Mouse (Mus musculus): Measurements from ENCODE around the gene Lyzl4. TPM values are rescaled to one million over a fixed set of nuclear protein-coding genes. Genes with fewer than 3 reads are reported as not detected.

Lyzl4 gene
- total RNA-seq (2021), result 1 to 10 TPM in 1 of 2 experiments, under 1 TPM in 1; 0.74 to 1.3 TPM

- DNase-seq (ENCODE audit: extremely low spot score in 1 of 2, low spot score in 1 of 2), result peak; percentile 66 to 73
Observed at GRCm38 (mm10) chr9:121642001-121642400, at the start of gene Lyzl4. Gene Lyzl4, minus strand, starts transcription at chr9:121642096.

DNA sequence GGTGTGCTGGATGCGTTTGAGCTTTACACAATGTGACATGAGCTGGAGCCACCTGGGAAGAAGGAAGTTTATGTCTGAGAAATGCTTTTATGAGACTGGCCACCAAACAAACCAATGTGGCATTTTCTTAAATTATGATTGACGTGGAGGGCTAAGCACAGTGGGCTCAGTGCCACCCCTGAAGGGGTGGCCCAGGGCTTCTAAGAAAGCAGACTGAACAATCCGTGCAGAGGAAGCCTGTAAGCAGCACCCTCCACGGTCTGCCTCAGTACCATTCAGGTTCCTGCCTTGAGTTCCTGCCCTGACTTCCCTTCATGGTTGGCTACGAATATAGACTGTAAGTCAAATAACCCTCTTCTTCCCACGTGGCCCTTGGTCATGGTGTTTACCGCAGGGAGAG, 48.8 kb upstream of the Lyzl4 start:
- no peak for DNase-seq (ENCODE audit: extremely low spot score in 1 of 2, low spot score in 1 of 2)

DNA sequence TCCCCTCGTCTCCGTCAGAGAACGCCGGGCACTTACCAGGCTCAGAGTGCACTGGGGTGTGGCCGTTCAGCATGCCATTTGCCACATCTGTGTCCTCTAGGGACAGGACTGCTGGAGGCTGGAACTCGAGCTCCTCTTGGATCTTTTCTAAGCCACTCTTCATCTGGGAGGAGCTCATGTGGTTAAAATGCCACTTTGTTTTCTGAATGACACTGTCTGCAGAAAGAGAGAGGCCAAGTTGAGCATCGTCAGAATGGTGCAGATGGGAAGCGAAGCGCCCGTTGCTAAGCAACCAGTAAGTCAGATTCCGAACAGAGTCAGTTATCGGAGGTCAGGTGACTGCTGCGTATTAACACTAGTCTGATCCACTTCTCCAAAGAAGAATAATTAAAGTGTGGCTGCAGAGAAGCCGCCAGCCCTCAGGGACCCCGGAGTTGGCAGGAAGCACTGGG, 48.3 kb upstream of the Lyzl4 start:
- peak in 1 of 2 experiments; percentile 45 for DNase-seq (ENCODE audit: extremely low spot score in 1 of 2, low spot score in 1 of 2)

DNA sequence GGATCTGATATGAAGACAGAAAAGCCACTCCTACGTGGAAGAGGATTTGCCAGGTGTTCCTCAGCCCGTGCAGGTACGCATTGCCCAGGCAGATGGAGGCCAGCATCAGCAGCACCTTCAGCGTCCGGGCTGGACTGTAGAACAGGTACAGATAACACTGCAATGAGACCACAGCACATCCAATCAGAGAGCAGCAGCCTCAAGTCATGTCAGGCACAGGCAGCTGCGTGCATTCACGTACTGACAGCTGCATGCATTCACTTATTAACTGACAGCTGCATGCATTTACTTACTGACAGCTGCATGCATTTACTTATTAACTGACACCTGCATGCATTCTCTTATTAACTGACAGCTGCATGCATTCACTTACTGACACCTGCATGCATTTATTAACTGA, 42.8 kb upstream of the Lyzl4 start:
- no peak for DNase-seq (ENCODE audit: extremely low spot score in 1 of 2, low spot score in 1 of 2)

DNA sequence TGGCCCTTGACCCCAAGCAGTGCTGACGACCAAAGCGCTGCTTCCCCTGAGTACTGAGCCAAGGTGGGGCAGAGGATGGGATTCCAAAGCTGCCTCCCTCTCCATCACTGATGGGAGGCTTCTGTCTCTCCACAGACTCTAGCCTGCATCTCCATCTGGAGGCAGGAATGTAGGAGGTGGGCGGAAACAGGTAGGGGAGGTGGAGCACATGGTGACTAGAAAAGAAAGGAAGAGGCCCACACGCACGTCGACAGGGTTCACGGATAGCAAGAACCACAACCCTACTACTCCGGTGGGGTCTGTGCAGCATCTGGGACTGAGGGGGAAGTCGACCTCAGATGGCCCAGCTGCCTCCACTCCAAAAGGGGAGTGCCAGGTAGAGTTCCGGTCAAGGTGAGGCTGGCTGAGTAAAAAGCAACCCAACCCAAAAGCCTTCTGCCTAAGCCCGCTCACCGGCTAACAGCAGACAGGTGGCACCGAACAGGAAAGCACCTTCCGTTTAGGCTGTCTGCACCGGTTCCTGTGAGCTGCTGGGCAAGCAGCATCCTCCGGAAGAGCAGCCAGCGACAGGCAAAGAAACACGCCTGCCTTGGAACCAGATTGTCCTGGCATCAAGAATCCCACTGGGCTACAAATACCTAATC, 40.3 kb upstream of the Lyzl4 start:
- no peak for DNase-seq (ENCODE audit: extremely low spot score in 1 of 2, low spot score in 1 of 2)

DNA sequence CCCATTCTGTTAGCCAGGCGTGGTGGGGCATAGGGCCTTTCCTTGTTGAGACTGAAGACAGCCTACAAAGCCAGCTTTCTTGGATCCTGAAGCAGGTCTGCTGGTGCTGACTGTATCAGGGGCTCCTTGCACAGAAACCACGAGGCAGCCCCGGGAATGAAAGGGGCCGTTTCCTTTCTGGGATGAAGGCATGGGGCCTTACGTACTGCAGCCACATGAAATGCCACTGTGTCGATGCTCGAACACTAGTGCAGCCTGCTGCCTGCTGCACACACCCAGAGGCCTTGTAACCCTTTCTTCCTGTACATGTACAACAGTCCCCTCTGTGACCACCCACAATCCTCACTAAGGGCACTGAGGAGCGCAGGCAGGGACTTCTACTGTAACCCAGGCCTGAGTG, 39.3 kb upstream of the Lyzl4 start:
- DNase-seq (ENCODE audit: extremely low spot score in 1 of 2, low spot score in 1 of 2), result no peak

- DNase-seq (ENCODE audit: extremely low spot score in 1 of 2, low spot score in 1 of 2), result peak in 1 of 2 experiments; percentile 45
Observed at GRCm38 (mm10) chr9:121679549-121679948, 37.7 kb upstream of the Lyzl4 start.

DNA sequence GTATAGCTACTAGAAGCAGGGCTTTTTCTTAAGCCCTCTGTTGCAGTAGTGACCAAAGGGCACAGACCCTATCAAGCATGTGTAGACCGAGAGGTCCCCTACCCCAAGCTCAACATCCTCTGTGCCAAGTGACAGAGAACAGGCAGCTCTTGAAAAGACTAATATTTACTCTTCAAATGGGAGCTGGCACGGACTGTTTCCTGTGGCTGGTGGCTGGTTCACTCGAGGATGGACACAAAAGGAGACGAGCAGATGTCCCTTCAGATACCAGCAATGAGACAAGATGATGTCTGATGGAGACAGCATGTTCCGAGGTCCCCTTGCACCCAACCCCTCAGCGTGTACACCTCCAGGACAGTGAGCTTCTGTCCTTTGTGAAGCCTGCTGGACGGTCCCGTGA, 35.6 kb upstream of the Lyzl4 start:
- no peak for DNase-seq (ENCODE audit: extremely low spot score in 1 of 2, low spot score in 1 of 2)

GRCm38 (mm10) chr9:121677069-121677468, 35.2 kb upstream of the Lyzl4 start:
- no peak for DNase-seq (ENCODE audit: extremely low spot score in 1 of 2, low spot score in 1 of 2)

- no peak for DNase-seq (ENCODE audit: extremely low spot score in 1 of 2, low spot score in 1 of 2)
Observed at GRCm38 (mm10) chr9:121675556-121675955, 33.7 kb upstream of the Lyzl4 start.

DNA sequence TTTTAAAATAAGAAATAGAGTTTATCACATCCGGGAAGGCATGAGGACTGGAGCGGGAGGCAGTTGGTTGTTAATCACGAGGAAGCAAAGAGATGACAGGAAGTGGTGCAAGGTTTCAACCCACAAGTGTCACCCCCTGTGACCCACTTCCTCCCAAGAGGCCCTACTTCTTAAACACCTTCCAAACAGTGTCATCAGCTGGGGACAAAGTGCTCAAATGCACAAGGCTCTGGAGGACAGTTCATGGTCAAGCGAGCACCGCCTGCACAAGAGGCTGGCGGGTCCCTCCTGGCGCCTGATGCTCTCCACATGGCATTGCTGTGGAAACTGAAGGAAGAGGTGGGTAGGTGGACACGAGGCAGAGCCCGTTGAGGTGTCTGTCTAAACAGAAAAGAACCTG, 33.1 kb upstream of the Lyzl4 start:
- DNase-seq (ENCODE audit: extremely low spot score in 1 of 2, low spot score in 1 of 2), result no peak

DNA sequence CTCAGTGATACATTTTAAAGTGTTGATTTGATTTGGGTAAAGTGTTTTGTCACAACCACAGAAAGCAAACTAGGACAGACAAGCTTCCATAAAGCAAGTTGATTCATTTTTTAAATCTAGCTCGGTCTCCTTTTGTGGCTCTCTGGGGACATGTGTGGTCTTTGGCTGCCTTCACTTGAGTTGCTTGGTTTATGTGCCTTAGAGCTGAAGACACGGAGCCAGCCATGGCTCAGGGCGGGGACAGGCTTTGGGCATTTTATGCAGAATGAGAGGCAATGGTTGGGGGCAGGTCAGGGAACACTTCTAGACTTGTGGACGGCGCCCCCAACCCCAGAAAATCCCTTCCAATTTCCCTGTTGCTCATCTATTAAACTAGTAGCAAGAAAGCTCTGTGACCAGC, 31.8 kb upstream of the Lyzl4 start:
- DNase-seq (ENCODE audit: extremely low spot score in 1 of 2, low spot score in 1 of 2), result no peak

DNA sequence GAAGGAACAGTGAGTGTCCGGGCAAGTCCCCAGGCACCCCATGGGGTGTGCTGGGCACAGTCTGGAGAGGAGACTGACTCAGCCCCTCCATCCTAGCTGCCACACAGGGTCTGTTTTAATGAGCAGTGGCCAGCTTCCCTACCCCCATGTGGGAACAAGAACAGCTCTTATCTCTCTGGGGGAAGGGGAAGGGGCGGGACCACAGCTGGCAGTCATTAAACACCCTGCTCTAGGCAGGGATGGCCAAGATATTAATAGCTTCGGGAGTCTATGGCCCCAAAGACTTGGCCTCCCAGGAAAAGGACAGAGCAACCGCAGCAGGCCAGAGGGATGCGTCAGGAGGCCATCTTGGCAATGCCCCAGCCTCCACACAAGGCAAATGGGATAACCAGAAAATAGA, 30.4 kb upstream of the Lyzl4 start:
- DNase-seq (ENCODE audit: extremely low spot score in 1 of 2, low spot score in 1 of 2), result no peak

DNA sequence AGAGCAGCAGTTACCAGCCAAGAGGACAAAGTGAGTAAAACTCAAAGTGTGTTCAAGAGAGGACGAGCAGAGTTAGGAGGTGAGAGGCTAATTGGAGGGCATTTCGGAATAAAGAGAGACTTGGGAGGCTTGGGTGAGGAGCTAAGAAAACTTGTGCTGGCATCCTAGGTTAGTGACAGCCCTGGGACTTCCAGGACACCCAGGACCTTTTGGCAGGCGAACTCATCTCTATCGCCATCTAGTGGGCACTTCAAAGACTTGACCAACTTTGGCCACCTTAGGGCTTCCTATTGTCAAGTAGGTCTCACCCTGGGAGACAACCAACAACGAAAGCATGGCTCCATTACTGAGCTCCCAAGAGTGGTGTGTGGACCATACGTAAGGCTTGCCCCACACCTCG, 29.4 kb upstream of the Lyzl4 start:
- no peak for DNase-seq (ENCODE audit: extremely low spot score in 1 of 2, low spot score in 1 of 2)

DNA sequence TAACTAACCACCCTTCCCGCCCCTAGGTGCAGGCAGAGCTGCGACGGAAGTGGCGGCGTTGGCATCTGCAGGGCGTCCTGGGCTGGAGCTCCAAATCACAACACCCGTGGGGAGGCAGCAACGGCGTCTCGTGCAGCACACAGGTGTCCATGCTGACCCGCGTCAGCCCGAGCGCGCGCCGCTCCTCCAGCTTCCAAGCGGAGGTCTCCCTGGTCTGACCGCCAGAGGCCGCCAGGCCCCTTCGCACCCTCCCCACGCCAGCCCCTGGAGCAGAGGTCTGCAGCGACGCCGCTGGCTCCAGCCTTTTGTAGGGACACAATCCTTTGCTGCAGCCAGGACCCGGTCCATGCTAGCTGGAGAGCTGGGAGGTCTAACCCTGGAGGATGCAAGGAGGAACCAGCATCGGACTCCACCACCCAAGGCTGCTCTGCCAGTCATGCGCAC, 27.5 kb upstream of the Lyzl4 start:
- peak in 1 of 2 experiments; percentile 36 for DNase-seq (ENCODE audit: extremely low spot score in 1 of 2, low spot score in 1 of 2)

DNA sequence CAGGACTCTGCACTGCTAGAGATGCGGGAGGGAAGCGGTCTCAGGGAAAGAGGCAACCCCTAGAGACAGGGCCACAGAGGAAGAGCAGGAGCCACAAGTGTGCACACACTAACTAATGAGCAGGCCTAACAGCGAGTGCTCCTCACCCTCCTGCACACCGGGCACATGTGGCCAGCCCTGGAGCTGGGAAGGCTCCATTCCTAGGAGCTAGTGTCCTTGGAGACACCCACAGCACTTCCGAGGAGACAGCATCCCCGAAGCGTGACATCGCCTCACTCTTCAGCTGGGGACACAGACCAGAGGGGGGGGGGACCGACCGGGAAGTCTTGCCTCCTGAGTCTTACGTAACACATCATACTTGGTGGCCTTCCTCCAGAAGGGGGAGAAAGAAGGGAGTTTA, 25.9 kb upstream of the Lyzl4 start:
- DNase-seq (ENCODE audit: extremely low spot score in 1 of 2, low spot score in 1 of 2), result no peak

- DNase-seq (ENCODE audit: extremely low spot score in 1 of 2, low spot score in 1 of 2), result no peak
Observed at GRCm38 (mm10) chr9:121666957-121667630, 25.2 kb upstream of the Lyzl4 start.

GRCm38 (mm10) chr9:121664104-121664503, 22.2 kb upstream of the Lyzl4 start:
- DNase-seq (ENCODE audit: extremely low spot score in 1 of 2, low spot score in 1 of 2), result no peak

DNA sequence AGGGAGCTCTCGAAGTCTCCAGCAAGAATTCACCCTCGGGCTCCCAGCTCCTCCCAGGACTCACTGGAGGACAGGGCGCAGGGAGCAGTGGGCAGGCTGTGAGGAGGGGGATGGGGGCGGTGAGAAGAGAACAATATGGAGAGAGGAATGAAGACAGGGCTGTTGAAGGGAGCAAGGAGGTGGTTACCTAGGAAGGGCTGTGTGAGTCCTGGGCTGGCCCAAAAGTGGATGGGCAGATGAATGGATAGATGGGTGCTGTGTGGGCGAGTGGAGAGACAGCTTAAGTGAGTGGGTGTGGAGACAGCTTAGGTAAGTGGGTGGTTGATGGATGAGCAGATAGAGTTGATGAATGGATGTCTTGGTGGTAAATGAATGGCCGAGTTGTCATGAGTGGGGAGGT, 21.6 kb upstream of the Lyzl4 start:
- DNase-seq (ENCODE audit: extremely low spot score in 1 of 2, low spot score in 1 of 2), result no peak

DNA sequence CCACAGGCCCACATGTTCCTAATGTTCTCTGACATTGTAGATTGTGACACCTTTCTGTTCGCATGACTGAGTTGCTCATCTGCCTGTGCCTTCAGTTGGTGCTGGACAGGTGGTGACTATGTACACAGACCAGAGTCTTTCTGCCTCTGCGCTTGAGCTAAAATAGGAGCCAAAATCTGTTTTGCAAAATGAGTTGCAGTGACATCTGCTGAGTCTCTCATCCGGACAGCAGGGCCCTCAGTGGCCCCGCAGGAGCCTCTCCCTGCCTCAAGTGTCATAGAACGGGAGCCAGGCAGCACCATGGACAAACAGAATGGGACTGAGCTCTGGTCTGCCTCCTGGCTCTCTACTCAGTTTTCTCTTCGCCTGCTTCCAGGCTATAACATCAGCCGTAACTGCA, 17.9 kb upstream of the Lyzl4 start:
- DNase-seq (ENCODE audit: extremely low spot score in 1 of 2, low spot score in 1 of 2), result no peak

DNA sequence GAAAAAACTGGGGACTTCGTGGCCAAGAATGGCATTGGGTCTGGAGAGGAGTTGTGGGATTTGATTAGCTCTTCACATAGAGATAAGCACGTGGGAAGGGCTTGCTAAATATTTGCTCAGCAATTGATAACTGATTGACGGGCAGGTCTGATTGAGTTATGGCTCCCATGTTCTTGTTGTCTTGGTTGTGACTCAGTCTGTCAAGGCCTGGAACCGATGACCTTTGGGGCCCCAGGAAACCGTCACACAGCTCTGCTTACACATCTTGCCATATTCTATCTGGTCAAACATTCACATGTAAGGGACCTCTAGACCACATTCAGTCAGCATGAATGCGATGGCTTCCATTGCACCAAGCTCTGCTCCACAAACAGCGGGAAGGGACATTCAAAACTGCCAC, 16.4 kb upstream of the Lyzl4 start:
- DNase-seq (ENCODE audit: extremely low spot score in 1 of 2, low spot score in 1 of 2), result no peak

- no peak for DNase-seq (ENCODE audit: extremely low spot score in 1 of 2, low spot score in 1 of 2)
Observed at GRCm38 (mm10) chr9:121657143-121657542, 15.2 kb upstream of the Lyzl4 start.

All from layer of hippocampus, postnatal 25 days (tissue).